Mouse (Mus musculus): ENCODE measurements around the gene Ankef1.

DNA sequence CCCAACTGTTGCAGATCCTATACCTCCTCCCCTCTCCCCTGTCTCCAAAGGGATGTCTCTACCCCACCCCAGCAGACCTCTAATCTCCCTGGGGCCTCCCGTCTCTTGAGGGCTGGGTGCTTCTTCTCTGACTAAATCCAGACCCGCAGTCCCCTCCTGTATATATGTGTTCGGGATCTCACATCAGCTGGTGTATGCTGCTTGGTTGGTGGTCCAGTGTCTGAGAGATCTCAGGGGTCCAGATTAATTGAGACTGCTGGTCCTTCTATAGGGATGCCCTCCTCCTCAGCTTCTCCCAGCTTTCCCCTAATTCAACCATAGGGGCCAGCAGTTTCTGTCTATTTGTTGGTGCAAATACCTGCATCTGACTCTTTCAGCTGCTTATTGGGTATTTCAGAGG is 18.7 kb upstream of the Ankef1 start:
- TF ChIP-seq POLR2AphosphoS5 (IDR thresholded peaks at IDR 0.05; ENCODE audit: borderline replicate concordance, low read depth, low read length), result no peak
- no peak for TF ChIP-seq MXI1 (IDR thresholded peaks at IDR 0.05; ENCODE audit: low read depth, low read length)
